Mouse (Mus musculus) thymus, adult 2 months (tissue): ENCODE measurements at regions not wholly inside any gene's neighbourhood (a gene's known extent, or its start where the extent isn't known, plus 50 kb on each side); places are given as distances from the start of the nearest gene placed in this dataset.

Experiments
- DNase-seq: peaks from one replicate; pipeline ENCODE4 v3.0.0; 2021
- H3K27ac ChIP-seq: fragments of 200-500 bp; 2 replicates; pipeline ENCODE4 v1.5.1; 2012; ENCODE audit warnings: low read length, control low read depth; ENCODE audit not compliant: control insufficient read depth, insufficient read depth
- H3K27me3 ChIP-seq: fragments of 200-500 bp; 2 replicates; pipeline ENCODE4 v1.6.1; 2012; ENCODE audit warnings: mild to moderate bottlenecking, low read length, moderate library complexity, mixed read lengths; ENCODE audit not compliant: control insufficient read depth, insufficient read depth
- H3K36me3 ChIP-seq: fragments of 200-500 bp; 2 replicates; pipeline ENCODE4 v1.6.1; 2012; ENCODE audit warnings: mild to moderate bottlenecking, low read length, moderate library complexity; ENCODE audit not compliant: control insufficient read depth, insufficient read depth
- H3K4me1 ChIP-seq: fragments of 200-500 bp; replicated peaks from 2 replicates; pipeline ENCODE4 v1.6.1; 2012; ENCODE audit warnings: low read length; ENCODE audit not compliant: control insufficient read depth, insufficient read depth
- H3K4me3 ChIP-seq: fragments of 200-500 bp; 2 replicates; pipeline ENCODE4 v1.5.1; 2012; ENCODE audit warnings: mild to moderate bottlenecking, low read length, control low read depth, moderate library complexity; ENCODE audit not compliant: control insufficient read depth, insufficient read depth
- CTCF ChIP-seq: fragments of 200-500 bp; IDR thresholded peaks from 2 replicates; pipeline ENCODE4 v1.5.1; 2012; ENCODE audit warnings: mild to moderate bottlenecking, control low read depth, low read length, moderate library complexity, borderline replicate concordance; ENCODE audit not compliant: control insufficient read depth, poor library complexity, insufficient read depth; ENCODE audit errors: extremely low read depth
- POLR2A ChIP-seq: fragments of 200-500 bp; IDR thresholded peaks from 2 replicates; pipeline ENCODE4 v1.6.1; 2012; ENCODE audit warnings: mild to moderate bottlenecking, low read length, control low read depth, moderate library complexity; ENCODE audit not compliant: control insufficient read depth, poor library complexity, insufficient read depth; ENCODE audit errors: extremely low read depth
- WGBS: fragments of 180-500 bp; shearing (Covaris S2); methylation state at CpG from one replicate; pipeline ENCODE4 v1.1.7; 2018; 5-methylcytosine and 5-hydroxymethylcytosine counted together

- Histone ChIP-seq H3K4me3 (no peak overlapping the region), H3K27me3 (no peaks in the 10 kb centered on the region), H3K4me1 (no peaks in the 10 kb centered on the region), H3K36me3 (no peaks in the 10 kb centered on the region), H3K27ac (no peak overlapping the region)
- DNase-seq = no peak
- TF ChIP-seq CTCF (no peak), POLR2A (no peak)
- WGBS = 89% methylated on average over 12 of the region's 12 CpGs
Measured at GRCm38 (mm10) chr4:55894116-55894885, 362.0 kb upstream of the Klf4 start.

- no peaks in the 10 kb centered on the region for H3K27me3 ChIP-seq
- no peak for DNase-seq
- H3K4me1 ChIP-seq = no peaks in the 10 kb centered on the region
- H3K27ac ChIP-seq = no peak overlapping the region
- whole genome bisulfite sequencing = 93% methylated on average over 10 of the region's 10 CpGs
- no peak overlapping the region for H3K4me3 ChIP-seq
- no peaks in the 10 kb centered on the region for H3K36me3 ChIP-seq
- TF ChIP-seq POLR2A (no peak), CTCF (no peak)
Measured at GRCm38 (mm10) chr4:55891656-55892055, 359.4 kb upstream of the Klf4 start.

DNA sequence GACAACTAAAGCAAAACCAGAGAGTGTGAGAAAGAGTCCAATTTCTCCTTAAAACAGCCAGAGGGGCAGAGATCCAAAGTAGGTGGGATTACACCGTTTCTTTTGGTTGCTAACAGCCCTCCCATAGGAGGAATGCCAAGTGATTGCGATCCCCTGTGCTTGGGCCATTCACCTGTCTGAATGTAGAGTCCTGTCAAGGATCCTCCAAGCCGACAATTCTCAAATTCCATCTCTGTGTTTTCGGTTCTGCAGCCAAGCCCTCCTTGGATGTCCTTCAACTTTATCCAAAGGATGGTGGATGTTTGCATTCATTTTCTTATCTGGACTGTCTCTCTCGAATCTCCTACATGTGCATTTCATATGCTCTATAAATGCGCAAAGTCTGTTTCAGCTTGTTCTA is 355.3 kb upstream of the Klf4 start:
- H3K36me3 ChIP-seq = no peaks in the 10 kb centered on the region
- WGBS = 93% methylated on average over 6 of the region's 6 CpGs
- H3K27ac ChIP-seq = no peak overlapping the region
- no peaks in the 10 kb centered on the region for H3K27me3 ChIP-seq
- H3K4me1 ChIP-seq = no peaks in the 10 kb centered on the region
- H3K4me3 ChIP-seq = no peak overlapping the region
- TF ChIP-seq POLR2A (no peak), CTCF (no peak)
- no peak for DNase-seq

DNA sequence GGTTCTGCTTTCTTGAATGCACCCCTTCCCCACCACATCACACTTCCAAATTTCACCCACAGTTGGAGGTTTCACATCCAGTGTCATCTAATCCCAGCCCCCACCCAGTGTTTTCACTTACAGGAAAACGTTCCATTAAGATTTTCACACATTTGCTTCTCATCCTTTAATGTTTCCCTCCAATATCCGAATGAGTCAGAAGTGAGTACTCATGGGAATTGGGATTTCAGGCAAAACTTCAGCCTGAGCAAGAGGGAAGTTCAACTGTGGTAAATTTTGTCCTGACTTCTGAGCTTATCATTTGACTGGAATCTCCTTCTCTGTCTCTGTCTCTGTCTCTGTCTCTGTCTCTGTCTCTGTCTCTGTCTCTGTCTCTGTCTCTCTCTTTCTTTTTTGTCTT is 350.3 kb upstream of the Klf4 start:
- H3K36me3 ChIP-seq = no peaks in the 10 kb centered on the region
- no peaks in the 10 kb centered on the region for H3K4me1 ChIP-seq
- WGBS = 77% methylated on average over 2 of the region's 2 CpGs
- H3K27ac ChIP-seq = no peak overlapping the region
- no peak for TF ChIP-seq POLR2A
- TF ChIP-seq CTCF = no peak
- H3K27me3 ChIP-seq = no peaks in the 10 kb centered on the region
- H3K4me3 ChIP-seq = no peak overlapping the region
- no peak for DNase-seq

- H3K36me3 ChIP-seq = no peaks in the 10 kb centered on the region
- no peaks in the 10 kb centered on the region for H3K4me1 ChIP-seq
- WGBS = 97% methylated on average over 12 of the region's 12 CpGs
- TF ChIP-seq POLR2A (no peak), CTCF (no peak)
- DNase-seq = no peak
- H3K27me3 ChIP-seq = no peaks in the 10 kb centered on the region
- H3K4me3 ChIP-seq = no peak overlapping the region
- H3K27ac ChIP-seq = no peak overlapping the region
Measured at GRCm38 (mm10) chr4:55875304-55875703, 343.0 kb upstream of the Klf4 start.

GRCm38 (mm10) chr4:55874875-55875274 is 342.6 kb upstream of the Klf4 start:
- H3K4me3 ChIP-seq = no peak overlapping the region
- WGBS = 85% methylated on average over 7 of the region's 7 CpGs
- H3K36me3 ChIP-seq = no peaks in the 10 kb centered on the region
- H3K27ac ChIP-seq = no peak overlapping the region
- no peaks in the 10 kb centered on the region for H3K4me1 ChIP-seq
- TF ChIP-seq POLR2A (no peak), CTCF (no peak)
- no peaks in the 10 kb centered on the region for H3K27me3 ChIP-seq
- DNase-seq = no peak

DNA sequence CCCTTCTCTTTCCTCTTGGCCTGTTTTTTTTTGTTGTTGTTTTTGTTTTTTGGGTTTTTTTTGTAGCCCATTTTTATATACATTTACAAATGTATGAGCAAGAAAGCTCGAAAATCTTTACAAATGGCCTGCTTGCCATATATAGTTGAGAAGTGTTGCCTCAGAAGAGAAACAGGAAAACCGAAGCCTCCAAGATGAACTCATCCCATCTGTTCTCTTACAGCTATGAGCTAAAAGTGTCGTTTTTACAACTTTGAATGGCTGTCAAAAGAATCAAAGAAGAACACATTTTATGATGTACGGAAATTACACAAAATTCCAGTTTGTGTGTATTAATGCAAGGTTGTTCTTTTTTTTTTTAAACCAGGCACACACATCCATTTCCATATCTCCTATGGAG is 342.0 kb upstream of the Klf4 start:
- TF ChIP-seq POLR2A = no peak
- TF ChIP-seq CTCF = no peak
- DNase-seq = no peak

More for the DNA sequence above, 342.0 kb upstream of the Klf4 start:
- H3K27me3 ChIP-seq = no peaks in the 10 kb centered on the region
- no peak overlapping the region for H3K4me3 ChIP-seq
- 93% methylated on average over 4 of the region's 4 CpGs for WGBS
- no peak overlapping the region for H3K27ac ChIP-seq
- no peaks in the 10 kb centered on the region for H3K36me3 ChIP-seq
- no peaks in the 10 kb centered on the region for H3K4me1 ChIP-seq
